Mouse (Mus musculus) telencephalon, adult 2 months (tissue): Measurements from ENCODE around the gene Pygo1.
A peak's percentile ranks its signal among the peaks of the same experiment; 100 is the strongest.

Source experiments
- DNase-seq: peaks from one replicate; pipeline ENCODE4 v3.0.0-alpha.2; 2011; ENCODE audit warnings: low read depth, low spot score

Gene Pygo1

DNA sequence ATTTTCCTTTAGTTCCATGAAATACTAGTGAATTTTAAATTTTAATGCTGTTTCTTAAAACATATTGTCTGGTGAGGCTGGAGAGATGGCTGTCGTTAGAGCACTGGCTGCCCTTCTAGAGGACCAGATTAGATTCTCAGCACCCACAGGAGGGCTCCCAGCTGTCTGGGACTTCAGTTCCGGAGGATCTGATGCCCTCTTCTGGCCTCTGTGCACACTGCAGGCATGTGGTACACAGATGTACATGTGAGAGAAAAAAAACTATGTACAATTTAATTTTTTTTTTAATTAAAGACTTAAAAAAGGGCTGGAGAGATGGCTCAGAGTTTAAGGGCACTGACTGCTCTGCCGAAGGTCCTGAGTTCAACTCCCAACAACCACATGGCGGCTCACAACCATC lies 9.9 kb downstream of the Pygo1 start:
- DNase-seq: no peak

DNA sequence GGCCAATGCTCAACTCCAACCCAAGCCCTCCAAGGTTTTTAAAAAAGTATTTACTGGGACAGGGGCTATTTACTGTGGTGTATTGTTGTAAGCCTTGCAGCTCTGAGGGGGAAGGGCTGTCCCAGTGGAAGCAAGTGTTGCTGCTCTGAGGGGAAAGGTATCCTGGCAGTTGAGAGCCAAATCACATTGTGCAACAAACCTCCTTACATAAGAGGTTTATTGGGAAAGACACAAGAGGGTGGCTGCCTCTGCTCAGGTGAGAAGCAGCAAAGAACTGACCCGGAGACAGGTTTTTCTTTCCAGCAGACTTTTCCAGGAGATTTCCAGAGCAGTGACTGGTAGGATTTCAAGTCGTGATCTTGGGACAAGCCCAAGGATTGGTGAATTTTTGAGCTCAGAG lies 10.9 kb downstream of the Pygo1 start:
- DNase-seq: no peak

DNA sequence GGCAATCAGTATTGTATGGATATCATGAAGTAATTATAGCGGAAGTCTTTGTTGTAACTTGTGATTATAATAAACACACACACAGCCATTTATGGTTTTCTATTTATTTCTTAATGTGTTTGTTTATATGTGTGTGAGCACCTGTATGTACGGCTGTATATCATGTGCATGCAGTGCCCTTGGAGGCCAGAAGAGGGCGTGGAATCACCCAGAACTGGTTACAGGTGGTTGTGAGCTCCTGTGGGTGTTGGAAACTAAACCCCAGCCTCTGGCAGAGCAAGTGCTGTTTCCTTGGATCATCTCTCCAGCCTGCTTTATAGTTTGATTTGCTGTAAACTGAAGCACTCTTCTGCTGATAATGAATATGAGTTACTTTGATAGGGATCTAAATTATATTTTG lies 18.0 kb downstream of the Pygo1 start:
- no peak for DNase-seq

DNA sequence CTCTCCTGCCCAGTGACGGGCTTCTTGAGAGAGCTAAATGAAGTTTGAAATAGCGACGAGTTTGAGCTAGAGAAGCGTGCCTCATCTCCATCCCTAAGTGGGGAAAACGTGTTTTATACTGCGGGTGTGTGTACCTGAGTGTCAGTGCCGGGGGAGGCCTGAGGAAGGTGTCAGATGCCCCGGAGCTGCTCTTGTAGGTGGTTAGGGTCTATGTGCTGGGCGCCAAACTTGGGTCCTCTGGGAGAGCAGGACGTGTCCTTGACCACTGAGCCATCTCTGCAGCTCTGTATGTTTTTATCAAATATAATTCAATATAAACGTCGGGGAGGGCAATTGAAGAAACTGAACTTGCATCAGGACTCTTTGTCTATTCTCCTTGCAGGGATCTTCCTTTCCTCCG lies 18.8 kb downstream of the Pygo1 start:
- DNase-seq: no peak

DNA sequence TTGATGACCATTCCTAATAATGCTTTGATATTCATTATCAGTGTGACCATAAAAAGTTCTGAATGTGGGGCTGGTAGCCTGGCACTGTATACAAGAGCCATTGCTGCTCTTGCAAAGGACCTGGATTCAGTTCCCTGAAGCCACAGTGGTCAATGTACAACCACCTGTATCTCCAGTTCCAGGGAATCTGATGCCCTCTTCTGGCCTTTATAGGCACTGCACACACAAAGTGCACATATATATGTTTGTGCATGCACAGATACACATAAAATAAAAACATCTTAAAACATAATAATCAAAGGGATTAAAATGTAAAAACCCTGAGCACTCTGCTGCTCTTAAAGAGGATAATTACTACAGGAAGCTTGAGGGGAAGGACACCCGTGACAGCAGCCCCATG lies 21.6 kb downstream of the Pygo1 start:
- DNase-seq: no peak

DNA sequence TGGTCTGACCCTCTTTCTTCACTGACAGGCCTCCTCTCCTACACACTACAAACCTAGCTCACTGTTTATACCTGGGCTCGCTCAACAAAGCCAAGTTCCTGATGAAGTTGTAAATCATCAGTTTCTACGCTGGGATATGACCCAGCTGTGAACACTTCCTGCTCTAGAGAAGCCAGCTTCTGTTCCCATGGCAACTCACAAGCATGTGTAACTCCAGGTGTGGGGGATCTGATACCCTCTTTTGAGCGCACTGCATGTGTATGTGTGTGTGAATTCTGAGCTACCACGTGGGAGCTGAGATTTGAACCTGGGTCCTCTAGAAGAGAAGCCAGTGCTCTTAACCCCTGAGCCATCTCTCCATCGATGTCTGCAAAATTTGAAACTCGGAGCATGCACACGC lies 24.1 kb downstream of the Pygo1 start:
- DNase-seq: no peak

DNA sequence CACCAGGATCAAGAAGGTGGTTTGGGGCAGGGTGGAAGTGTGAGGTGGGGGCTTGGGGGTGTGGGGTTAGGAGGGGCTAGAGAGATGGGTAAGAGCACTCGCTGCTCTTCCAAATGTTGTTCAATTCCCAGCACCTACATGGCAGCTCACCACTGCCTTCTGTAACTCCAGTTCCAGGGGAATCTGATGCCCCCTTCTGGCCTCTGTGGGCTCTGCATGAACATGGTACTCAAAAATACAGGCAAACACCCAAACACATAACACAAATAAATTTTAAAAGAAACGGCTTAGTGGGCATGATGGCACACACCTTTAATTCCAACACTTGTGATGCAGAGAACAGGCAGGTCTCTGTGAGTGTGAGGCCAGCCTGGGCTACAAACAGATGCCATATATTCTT lies 29.3 kb downstream of the Pygo1 start:
- DNase-seq: no peak

DNA sequence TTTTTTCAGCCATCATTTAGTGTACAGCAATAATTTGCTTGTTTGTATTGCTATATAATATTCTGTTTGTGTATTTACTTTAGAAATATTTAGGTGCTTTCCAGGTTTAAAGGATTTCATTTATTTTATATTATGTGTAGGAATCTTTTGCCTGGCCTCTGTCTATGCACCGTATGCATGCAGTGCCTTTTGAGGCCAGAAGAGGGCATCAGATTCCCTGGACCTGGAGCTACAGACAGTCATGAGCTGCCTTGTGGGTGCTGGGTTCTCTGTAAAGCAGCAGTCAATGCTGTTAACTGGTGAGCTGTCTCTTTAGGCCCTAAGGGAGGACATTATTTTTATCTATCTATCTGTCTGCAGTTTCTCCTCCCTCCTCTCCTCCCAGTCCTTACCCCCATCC lies 30.1 kb downstream of the Pygo1 start:
- DNase-seq: no peak

DNA sequence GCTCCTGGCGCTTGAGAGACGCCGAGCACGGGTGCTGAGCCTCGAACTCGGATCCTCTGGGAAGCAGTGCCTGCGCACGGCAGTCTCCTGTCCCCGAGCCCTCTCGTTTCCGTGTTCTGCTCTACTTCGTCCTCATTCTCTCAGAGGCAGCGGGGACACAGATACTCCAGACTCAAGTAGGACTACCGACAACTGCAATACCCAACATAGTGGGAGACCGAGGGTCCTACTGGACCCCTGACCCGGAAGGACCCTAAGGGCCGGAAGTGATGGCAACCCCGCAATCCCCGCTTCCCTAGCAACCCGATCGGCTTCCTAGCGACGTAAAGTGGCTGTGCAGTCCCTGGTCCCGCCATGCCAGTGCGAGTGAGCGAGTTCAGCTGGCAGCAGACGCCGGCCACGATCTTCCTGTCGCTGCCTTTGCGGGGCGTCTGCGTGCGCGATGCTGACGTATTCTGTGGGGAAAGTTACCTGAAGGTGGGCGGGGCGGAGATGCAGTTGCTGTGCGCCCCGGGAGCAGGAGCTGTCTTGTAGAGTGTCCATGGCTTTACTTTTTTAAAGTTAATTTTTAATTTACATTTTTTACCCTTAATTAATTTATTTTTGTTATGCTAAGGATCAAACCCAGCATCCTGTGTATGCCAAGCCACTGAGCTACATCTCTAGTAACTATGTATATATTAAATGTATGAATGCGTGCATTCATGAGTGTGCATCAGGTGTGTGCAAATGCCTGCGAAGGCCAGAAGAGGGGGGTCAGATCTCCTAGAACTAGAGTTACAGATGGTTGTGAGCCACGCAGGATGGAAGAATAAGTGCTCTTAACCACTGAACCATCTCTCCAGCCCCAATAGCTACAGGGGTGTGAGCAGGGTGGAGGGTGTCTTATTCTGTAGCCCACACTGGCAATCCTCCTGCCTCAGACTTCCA lies 33.3 kb downstream of the Pygo1 start, which contains the start of the genes Dyx1c1 and Gm44503:
Gene Dyx1c1, plus strand, starts transcription at position 265 of the 930 bp plus-strand sequence.
Gene Gm44503, plus strand, starts transcription at position 332 of the 930 bp plus-strand sequence.
- DNase-seq: peak; percentile 51

DNA sequence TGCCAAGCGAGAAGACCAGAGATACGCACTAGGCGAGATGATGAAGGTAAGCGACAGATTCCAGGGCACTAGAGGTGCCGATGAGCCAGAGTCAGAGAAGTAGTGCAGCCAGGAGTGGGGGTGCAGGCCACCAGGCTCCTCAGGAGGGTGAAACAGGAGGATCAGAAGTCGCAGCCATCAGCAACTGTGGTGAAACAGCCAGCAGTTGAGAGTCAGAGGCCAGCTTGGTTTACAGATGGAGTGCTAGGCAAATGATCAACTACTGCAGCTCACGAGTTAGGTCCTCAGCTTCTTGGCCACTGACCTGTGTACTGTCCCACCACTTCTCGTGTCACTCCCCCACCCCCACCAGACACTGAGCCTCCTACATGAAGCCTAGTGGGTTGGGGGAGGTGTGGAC lies 35.9 kb downstream of the Pygo1 start:
- no peak for DNase-seq

DNA sequence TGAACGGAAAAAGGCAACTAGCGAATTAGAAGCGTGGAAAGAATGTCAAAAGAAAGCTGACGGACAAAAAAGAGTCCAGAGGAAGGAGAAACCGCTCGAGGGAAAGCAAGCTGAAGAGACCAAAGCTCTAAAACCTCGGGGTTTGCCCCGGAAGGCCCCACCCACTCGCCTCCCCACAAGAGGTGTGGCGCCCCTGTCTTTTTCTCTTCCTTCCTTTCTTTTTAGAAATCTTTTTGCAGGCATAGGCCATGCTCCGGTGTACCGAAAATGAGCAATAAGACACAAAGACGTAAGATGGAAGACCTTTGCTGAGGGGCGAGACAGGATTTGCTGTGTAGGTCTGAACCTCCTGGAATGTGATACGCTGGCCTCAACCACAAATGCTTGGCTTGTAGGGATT lies 36.5 kb downstream of the Pygo1 start:
- DNase-seq: no peak

DNA sequence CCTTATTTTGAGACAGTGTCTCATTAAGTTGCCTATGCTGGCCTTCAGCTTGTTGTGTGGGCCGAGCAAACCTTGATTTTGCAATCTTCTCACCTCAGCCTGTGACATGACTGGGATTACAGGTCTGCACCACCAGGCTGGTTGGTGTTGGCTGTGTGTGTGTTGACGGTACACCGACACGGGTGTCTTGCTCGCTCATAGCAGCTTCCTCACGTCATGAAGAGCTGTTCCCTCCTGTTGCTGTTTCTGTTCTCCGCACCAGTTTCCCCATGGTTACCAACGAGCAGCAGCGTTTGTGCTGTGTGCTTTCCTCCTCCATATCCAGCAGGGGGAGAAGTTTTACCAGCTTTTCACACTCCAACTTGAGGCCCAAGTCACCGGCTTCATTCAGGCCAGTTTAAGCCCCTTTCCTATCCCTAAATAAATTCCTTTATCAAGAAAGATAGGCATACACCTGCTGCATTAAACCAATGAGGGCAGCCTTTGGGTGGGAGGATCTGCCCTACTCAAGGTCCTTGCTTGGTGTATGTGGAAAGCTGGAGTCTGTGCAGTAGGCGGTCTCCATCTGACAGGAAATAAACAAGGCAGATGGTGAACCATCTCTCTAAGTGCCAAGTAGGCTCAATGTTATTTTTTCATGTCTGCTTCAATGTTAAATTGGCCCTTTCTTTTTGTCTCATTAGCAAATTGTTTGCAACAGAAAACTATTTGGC lies 43.1 kb downstream of the Pygo1 start:
- DNase-seq: peak; percentile 92

DNA sequence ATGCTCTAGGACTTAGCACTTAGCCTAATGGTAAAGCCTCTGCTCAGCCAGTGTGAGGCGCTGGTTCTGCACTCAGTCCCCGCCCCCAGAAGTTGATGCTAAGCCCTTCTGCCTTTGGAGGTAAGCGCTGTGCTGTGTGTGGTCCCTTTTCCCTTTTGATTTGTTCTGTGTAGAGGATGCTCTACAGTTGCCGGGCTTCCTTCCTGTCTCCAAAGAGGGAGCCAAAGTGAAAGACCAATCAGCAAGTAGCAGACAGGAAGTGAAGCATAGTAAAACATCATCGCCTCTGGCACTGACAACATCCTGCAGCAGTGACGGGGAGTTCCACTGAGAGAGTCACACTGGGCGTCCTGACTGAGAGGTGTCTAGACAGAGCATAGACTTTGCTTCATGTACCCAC lies 44.4 kb downstream of the Pygo1 start:
- no peak for DNase-seq

DNA sequence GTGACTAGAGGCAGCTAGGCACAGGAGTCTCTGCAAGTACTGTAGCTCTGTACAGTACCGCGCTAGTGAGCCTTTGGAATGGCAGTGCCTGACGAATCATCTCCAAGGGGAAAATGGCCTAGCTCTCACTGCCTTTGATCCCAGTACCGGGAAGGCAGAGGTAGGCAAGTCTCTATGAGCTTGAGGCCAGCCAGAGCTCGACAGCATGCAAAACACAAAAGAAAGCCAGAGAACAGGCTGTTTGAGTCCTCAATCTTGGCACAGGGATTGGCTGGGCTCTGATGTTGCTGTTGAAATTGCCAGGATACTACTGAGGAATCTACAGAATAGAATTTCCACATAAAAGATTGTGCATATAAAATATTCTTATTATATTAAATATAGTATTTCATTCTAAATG lies 47.0 kb downstream of the Pygo1 start:
- no peak for DNase-seq

DNA sequence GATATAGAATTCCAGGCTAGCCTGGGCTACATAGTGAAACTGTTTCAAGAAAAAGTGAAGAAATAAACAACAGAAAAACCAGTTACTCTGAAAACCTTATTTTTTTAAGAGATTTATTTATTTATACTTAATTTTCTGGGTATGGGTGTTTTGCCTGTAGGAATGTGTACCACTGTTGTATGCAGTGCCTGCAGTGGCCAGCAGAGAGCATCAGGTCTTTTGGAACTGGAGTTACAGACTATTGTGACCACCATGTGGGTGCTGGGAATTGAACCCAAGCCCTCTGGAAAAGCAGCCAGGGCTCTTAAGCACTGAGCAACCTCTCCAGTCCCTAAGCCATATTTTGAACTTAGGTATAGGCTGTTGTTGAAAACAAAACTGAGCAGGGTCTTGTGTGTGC lies 47.5 kb downstream of the Pygo1 start:
- no peak for DNase-seq

DNA sequence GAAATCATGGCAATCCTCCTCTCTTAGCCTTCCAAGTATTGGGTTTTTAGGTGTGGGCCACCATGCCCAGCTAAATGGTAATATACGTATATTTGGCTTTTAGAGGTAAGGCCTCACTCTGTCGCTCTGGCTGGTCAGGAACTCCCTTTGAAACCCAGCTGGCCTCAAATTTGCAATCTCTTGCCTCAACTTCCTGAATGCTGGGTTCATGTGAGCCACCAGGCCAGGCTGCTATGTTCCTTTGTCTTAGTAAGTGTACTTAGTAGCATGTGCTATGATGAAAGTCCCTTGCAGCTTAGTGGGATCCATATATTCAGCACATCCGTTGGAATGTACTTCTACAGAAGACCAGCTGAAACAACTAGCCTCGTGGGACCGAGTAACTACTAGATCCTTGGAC lies 49.3 kb downstream of the Pygo1 start:
- no peak for DNase-seq

DNA sequence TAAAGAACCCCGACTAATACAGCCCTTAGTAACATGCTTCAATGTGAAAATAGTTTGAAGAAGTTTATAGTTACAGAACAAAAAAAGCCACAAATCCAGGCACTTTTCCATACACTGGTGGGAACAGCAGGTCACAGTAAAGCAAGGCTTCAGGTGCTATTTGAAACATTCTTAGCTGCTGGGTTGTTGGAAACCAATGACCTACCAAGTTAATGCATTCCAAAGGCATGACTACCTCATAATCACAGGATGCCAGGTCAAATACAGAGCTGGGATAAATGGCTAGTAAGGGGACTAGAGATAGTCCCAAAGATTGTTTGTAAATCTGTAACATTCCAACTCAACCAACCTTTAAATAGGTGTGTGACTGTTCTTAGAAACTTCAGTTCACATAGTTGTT lies 49.8 kb downstream of the Pygo1 start:
- DNase-seq: no peak

DNA sequence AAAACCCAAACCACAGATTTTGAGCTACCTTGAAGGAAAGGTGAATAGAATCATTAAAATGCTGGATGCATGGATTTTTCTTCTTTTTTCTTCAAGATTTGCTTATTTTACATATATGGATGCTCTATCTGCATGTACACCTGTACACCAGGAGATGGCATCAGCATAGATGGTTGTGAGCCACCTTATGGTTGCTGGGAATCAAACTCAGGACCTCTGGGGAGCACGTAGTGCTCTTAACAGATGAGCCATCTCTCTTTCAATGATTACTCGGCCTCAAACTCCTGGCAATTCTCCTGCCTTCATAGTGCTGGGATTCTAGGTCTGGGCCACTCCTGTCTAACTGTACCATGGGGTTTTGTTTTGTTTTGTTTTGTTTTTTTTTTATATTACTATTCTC lies 57.6 kb downstream of the Pygo1 start:
- no peak for DNase-seq

DNA sequence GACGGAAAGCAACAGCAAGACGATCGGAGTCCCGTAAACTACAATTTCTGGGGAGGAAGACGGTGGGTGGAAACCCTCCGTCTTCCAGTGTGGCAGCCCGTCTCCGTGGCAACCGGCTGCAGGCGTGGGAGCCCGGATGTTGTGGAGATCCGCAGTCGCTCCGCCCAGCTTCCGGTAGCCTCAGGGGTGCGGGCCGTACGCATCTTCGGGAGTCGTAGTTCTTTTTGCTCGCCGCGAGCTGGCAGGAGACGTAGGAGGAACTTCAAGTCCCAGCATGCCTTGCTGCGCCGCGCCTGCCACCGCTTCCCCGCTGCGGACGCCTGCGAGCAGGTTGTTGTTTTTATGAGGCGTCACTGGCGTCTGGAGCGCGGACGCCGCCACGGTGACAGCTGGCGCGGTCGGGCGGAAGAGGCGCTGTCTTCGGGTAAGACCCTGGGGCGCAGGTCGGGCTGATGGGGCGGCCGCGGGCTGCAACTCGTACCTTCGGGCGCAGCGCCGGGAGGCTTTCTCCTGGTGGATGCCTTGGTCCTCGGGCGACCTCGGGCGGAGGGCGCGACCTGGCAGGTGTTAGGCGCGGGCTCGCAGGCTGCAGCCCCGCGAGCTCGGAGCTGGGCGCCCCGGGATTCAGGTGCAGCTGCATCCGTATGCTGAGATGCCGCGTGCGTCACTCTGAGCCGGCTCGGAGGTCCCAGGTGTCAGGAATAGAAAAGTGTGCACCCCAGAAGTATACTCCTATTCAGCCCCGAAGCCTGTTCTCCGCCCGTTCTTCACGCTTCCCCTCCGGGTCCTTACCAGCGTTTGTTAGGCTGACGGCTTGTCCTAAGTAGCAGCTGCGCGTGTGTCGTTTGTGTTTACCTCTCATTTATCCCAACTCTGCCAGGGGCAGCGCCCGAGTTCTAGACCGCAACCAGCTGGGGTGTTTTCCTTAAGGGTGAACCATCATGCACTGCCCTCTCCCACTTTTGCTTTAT lies 60.1 kb downstream of the Pygo1 start, which contains the start of the genes Ccpg1os and Ccpg1:
Gene Ccpg1os, minus strand, starts transcription at position 133 of the 971 bp plus-strand sequence.
Gene Ccpg1, plus strand, starts transcription at position 180 of the 971 bp plus-strand sequence.
- peak; percentile 99 for DNase-seq

DNA sequence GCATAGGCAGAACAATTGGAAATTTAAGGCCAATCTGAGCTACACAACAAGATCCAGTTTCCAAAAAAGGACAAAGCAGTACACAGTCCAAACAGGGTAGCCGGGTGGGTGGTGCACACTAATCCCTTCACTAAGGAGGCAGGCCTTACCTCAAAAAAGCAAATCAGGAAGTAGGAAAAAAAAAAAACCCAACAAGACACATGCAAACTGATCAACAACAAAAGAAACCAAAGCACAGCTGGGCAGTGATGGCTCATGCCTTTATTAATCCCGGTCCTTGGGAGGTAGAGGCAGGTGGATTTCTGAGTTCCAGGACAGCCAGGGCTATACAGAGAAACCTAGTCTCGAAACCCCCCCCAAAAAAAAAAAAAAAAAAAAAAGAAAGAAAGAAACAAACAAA lies 62.3 kb downstream of the Pygo1 start:
- no peak for DNase-seq

DNA sequence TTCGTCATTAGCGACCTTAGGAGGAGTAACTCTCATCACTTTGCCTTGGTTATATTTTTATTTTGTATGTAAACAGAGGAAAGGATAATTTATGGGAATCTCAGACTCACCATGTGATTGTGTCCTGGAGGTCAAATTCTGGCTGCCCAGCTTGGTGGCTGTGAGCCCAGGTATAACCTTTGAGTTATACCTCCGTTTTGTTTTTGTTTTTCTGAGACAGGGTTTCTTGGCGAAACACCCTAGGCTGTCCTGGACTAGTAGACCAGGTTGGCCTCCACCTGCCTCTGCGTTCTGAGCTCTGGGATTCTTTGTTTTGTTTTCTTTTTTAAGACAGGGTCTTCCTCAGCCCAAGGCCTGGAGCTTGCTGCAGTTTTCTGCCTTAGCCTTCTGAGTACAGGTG lies 63.3 kb downstream of the Pygo1 start:
- no peak for DNase-seq

DNA sequence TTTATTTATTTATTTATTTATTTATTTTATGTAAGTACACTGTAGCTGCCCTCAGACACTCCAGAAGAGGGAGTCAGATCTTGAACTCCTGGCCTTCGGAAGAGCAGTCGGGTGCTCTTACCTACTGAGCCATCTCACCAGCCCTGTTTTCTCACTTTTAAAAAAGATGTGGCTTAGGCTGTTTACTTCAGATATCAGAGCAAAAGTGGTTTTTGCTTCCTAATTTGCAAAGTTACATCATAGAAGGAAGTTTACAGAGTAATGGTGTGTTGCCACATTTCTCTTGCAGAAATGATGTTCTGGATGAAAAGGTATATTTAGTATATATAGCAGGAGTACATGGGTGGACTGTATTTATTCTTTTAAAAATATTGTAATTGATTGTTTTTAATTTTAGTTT lies 66.0 kb downstream of the Pygo1 start:
- no peak for DNase-seq
